Mouse (Mus musculus): ENCODE measurements at regions not wholly inside any gene's neighbourhood (a gene's known extent, or its start where the extent isn't known, plus 50 kb on each side); places are given as distances from the start of the nearest gene placed in this dataset.

DNA sequence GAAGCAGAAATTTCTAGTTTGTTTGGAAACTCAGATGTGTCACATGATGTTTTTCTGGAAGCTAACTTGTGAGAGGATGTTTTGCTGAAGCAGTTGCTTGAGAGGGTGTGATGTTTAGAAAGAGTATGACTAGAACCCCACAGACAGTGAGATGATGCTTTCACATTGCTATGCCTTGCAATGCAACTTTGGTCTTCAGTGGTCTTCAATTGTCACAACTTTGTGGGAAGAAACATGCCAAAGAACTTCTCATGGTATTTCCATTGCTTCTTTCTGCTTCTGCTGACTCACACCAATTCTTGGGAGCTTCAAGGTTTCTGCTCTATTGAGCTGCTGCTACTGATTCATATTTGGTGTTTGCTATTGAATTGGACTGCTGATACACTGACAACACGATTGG, 365.3 kb upstream of the Tmem229a start:
- no peak for DNase-seq (ENCODE audit: low spot score in 2 of 2)

- DNase-seq (ENCODE audit: low spot score in 2 of 2): no peak
Observed at GRCm38 (mm10) chr6:25320291-25320844, 364.3 kb upstream of the Tmem229a start.

- DNase-seq (ENCODE audit: low spot score in 2 of 2): no peak
Observed at GRCm38 (mm10) chr6:25307471-25307870, 351.4 kb upstream of the Tmem229a start.

- DNase-seq (ENCODE audit: low spot score in 2 of 2): no peak
Observed at GRCm38 (mm10) chr6:25304844-25305504, 348.9 kb upstream of the Tmem229a start.

DNA sequence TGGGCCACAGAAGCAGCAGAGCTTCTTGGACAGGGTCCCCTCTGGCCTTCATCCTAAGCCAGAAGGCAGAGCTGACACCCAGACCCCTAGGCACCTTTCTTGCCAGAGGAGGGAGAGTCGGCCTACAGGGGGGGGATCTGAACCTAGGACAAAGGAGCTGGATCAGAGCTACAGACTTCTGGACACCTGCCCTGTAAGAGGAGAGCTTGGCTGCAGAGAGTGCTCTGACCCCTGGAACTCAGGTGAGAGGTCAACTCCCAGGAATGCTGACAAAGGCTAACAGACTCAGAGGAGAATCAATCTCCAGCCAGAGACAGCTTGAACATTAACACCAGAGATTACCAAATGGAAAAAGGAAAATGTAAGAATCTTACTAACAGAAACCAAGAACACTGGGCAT, 335.5 kb upstream of the Tmem229a start:
- DNase-seq (ENCODE audit: low spot score in 2 of 2): no peak

DNA sequence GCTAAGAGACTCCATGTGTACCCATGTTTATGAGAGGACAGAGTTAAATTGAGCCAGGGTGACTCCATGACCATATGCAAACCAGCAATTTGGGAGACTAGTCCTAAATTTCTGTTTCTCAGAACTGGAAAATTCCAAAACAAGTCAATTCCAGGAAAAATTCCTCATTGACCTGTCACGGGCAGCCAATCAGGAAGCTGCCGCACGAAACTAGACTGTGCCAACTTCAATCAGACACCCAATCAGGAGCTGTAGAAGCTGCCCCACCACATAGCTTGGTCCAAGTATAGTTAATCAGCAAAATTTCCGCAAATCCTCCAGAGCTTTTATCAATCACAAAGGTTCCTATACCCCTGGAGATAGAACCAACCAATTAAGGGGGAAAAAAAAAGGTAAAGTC, 331.5 kb upstream of the Tmem229a start:
- DNase-seq (ENCODE audit: low spot score in 2 of 2): no peak

DNA sequence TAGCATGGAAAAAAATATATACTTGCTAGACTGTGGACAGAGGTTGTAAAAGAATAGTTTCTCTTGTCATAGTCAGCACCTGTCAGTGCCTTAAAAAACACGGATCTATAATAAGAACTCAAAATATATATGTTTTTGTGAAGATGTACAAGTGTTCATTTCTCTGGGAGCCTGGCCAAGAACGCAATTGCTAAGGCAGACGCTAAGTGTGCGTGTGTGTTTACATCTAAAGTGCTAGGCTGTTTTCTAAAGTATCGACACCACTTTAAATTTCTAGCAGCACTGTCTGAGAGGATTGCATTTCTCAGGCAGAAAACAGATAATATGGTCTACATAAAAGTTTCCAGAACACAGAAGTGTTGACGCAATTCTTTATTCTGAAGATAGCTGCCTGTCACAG, 330.2 kb upstream of the Tmem229a start:
- no peak for DNase-seq (ENCODE audit: low spot score in 2 of 2)

GRCm38 (mm10) chr6:25278509-25278908, 322.4 kb upstream of the Tmem229a start:
- DNase-seq (ENCODE audit: low spot score in 2 of 2): no peak

DNA sequence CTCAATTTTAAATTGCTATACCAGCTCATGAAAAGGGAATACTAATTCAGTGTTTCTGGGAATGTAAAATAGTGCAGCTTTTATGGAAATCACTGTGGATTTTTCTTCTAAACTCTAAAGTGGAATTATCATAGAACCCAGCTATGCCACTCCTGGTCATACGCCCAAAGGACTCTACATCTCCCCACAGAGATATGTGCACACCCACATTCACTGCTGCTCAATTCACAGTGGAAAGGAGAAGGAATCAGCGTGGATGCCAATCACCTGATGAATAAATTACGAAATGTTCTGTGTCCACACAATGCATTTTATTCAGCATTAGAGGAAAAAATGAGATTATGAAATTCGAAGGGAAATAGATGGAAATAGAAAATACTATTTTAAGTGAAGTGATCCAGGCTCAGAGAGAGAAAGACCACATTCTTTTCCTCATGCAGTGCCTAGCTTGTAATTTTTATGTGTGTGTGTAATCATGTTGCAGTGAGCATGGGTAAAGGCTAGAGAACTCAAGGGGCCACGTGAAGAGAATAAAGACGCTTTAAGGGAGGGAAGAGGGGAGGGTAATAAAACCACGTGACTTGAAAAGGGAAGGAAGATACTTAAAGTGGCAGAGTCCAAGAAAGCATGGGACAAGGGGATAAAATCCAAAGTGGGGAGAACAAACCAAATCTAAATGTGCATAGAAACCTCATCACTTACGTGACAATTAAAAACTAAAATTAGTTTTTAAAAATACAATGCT, 321.8 kb upstream of the Tmem229a start:
- DNase-seq (ENCODE audit: low spot score in 2 of 2): no peak

- peak; percentile 16 to 38 for DNase-seq (ENCODE audit: low spot score in 2 of 2)
Observed at GRCm38 (mm10) chr6:25276221-25276620, 320.1 kb upstream of the Tmem229a start.

GRCm38 (mm10) chr6:25260559-25260958, 304.5 kb upstream of the Tmem229a start:
- DNase-seq (ENCODE audit: low spot score in 2 of 2): no peak

DNA sequence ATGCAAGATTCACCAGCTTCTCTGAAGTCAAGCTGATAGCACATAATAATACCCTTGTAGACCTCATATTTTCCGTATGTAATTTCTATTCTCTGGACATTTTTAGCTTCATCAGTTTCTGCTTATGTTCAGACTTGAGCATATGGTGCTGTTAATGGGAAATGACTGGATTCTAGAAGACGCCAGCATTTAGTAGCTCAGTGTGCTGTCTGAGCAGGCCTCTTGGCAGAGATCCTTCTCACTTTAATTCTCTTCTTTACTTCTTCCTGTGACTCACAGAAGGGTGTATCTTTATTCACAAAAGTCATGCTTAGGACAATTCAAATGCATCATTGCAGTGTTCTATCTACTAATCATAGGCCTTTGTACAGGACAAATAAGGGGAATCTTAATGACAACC, 299.7 kb upstream of the Tmem229a start:
- no peak for DNase-seq (ENCODE audit: low spot score in 2 of 2)

- DNase-seq (ENCODE audit: low spot score in 2 of 2): no peak
Observed at GRCm38 (mm10) chr6:25237021-25237420, 280.9 kb upstream of the Tmem229a start.

- no peak for DNase-seq (ENCODE audit: low spot score in 2 of 2)
Observed at GRCm38 (mm10) chr6:25236616-25237015, 280.5 kb upstream of the Tmem229a start.

Measured in layer of hippocampus, postnatal 10 days (tissue).